Mouse (Mus musculus): ENCODE data around the gene Asic2.

- TF ChIP-seq CTCF (conservative IDR thresholded peaks at IDR 0.05; ENCODE audit: low read length): no peak
- no peak for TF ChIP-seq NANOG (IDR thresholded peaks at IDR 0.05; ENCODE audit: borderline replicate concordance, low read length)
These were observed 370.7 kb downstream of the Asic2 start for GRCm38 (mm10) chr11:81597601-81598000.

All from E14TG2a.4 (cell line).